Mouse (Mus musculus): Measurements from ENCODE around the gene Irak2. TPM values are rescaled to one million over a fixed set of nuclear protein-coding genes. Genes with fewer than 3 reads are reported as not detected.
"Not testable (repeated sequence)": the region's sequence is repeated elsewhere in the genome, so short reads cannot be mapped to it uniquely, and the experiment has no call there.

Gene Irak2
- polyA plus RNA-seq, 2 experiments, result 4.9 to 27.0 TPM

- no peak for TF ChIP-seq CTCF (IDR thresholded peaks at IDR 0.05; ENCODE audit: low read depth)
- TF ChIP-seq EP300 (IDR thresholded peaks at IDR 0.05; ENCODE audit: low read depth), result no peak
- Histone ChIP-seq H3K4me3 (ENCODE audit: insufficient read depth in 1 of 2, low read depth in 2 of 2, low read length in 2 of 2) (peak overlapping the region in 1 of 2 experiments; percentile 44; a peak in 2 of 4 replicates), H3K9ac (replicated peaks) (peak overlapping the region; percentile 56), H3K27me3 (ENCODE audit: control insufficient read depth, insufficient read depth, low read length) (no peaks in the 10 kb centered on the region), H3K36me3 (replicated peaks; ENCODE audit: control insufficient read depth, insufficient read depth, low read depth) (peaks cover 35% of the 10 kb centered on the region), H3K4me2 (ENCODE audit: low read depth) (peak overlapping the region; percentile 70), H3K27ac (peak overlapping the region; percentile 75), H3K4me1 (replicated peaks; ENCODE audit: control insufficient read depth in 2 of 2, insufficient read depth in 2 of 2, low read length in 1 of 2) (peaks cover 47 to 58% of the 10 kb centered on the region in 2 experiments), H3K9me3 (ENCODE audit: control insufficient read depth, low read length) (no peaks in the 10 kb centered on the region)
- ATAC-seq (ENCODE audit: insufficient read depth) (no peak), DNase-seq (ENCODE audit: low read depth in 3 of 3, low spot score in 3 of 3) (no peak)
- WGBS (ENCODE audit: insufficient replicate concordance), result 38% methylated on average over 4 of the region's 4 CpGs
Measured at GRCm38 (mm10) chr6:113695766-113696355, 57.6 kb downstream of the Irak2 start.

DNA sequence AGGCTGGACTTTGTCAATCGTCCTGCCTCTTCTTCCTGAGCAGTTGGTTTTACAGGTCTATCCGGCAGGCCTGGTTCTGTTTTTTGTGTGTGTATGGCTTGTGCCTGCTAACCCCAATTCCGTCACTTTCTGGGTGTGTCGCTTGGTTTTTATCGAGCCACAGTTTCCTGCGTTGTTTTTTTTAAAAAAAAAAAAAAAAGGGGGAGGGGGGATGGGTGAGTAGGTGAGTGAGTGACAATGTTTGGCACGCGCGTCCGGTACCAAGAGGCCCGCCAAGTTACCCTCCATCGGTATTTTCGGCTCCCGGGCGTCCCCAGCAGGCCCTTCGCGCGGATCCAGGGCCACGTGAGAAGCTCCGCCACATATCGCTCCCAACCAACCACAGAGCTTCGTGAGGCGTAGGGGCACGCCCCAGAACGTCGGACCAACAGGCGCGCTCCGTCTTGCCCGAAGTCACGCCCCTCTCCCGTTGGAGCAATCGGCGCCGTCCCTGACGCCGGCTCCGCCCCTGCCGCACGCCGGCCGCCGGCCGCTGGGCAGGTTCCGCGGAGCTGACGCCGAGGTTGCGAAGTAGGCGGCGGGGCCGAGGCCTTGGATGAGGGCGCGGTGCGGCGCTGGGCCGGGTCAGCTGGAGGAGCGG is 58.4 kb downstream of the Irak2 start, which contains the start of gene Tatdn2:
TSS of gene Tatdn2 (plus strand) at position 469 of the 640 bp plus-strand sequence.
- Histone ChIP-seq H3K27me3 (ENCODE audit: control insufficient read depth, insufficient read depth, low read length) (no peaks in the 10 kb centered on the region), H3K9ac (replicated peaks) (peak within 1 kb of the TSS; percentile 97), H3K4me3 (ENCODE audit: insufficient read depth in 1 of 2, low read depth in 2 of 2, low read length in 2 of 2) (peak within 1 kb of the TSS; percentile 82 to 98), H3K4me2 (ENCODE audit: low read depth) (peak within 1 kb of the TSS; percentile 86), H3K9me3 (ENCODE audit: control insufficient read depth, low read length) (no peaks in the 10 kb centered on the region), H3K36me3 (replicated peaks; ENCODE audit: control insufficient read depth, insufficient read depth, low read depth) (peaks cover 43% of the 10 kb centered on the region), H3K4me1 (replicated peaks; ENCODE audit: control insufficient read depth in 2 of 2, insufficient read depth in 2 of 2, low read length in 1 of 2) (peaks cover 44 to 52% of the 10 kb centered on the region in 2 experiments), H3K27ac (peak within 1 kb of the TSS; percentile 87)
- 1% methylated on average over 52 of the region's 58 CpGs for WGBS (ENCODE audit: insufficient replicate concordance)
- peak; percentile 95 to 97 (median 95) for DNase-seq (ENCODE audit: low read depth in 3 of 3, low spot score in 3 of 3)
- ATAC-seq (ENCODE audit: insufficient read depth), result peak; percentile 94
- TF ChIP-seq CTCF (IDR thresholded peaks at IDR 0.05; ENCODE audit: low read depth) (peak; percentile 39; the same call in 1 of the 2 replicates), EP300 (IDR thresholded peaks at IDR 0.05; ENCODE audit: low read depth) (peak; percentile 25; the same call in 1 of the 2 replicates)

DNA sequence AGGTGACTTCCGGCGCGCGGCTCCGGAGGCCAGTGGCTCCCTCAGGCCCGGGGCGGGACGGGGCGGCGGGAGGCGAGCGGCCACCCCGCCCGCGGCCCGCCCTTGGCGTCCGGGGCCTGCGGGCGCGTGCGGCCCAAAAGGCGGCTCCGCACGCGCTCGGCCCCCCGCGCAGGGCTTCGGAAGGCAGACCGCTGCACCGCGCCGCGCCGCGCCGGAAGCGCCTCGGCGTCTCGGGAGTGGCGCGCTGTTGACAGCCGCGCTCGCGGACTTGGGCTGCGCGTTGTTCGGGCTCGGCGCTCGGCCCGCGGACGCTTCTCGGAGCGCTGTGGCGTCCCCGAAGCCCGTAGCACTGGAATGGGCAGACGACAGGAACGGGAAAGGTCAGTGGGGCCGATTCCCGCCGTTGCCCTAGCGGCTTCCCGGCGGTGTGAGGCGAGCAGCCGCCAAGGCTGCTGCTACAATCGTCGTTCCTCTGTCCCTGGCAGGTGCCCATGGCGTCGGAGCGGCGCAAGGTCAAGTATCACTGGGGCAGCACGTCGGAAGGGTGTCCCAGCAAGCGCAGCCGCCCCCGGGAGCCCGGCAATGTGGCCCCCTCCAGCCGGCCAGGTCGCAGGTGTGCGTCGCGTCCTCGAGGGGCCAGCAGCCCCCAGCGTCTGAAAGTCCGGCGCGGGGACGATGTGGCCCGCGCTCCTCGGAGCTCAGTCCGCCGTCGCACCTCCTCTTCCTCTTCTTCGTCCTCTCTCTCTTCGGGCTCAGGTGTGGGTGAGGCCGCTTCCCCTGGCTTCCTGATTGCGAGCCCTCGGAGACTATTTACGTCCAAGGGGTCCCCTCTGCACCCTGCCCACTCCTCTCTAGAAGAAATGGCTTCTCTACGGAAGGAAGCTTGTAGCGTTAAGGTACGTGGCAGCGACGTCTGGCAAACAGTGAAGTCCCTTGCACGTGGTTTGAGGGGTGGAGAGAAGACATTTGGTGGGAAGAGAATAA is 59.2 kb downstream of the Irak2 start:
- ATAC-seq (ENCODE audit: insufficient read depth), result no peak
- Histone ChIP-seq H3K36me3 (replicated peaks; ENCODE audit: control insufficient read depth, insufficient read depth, low read depth) (peaks cover 47% of the 10 kb centered on the region), H3K9me3 (ENCODE audit: control insufficient read depth, low read length) (no peaks in the 10 kb centered on the region), H3K4me3 (ENCODE audit: insufficient read depth in 1 of 2, low read depth in 2 of 2, low read length in 2 of 2) (peak overlapping the region; percentile 82 to 98), H3K9ac (replicated peaks) (peak overlapping the region; percentile 97), H3K27ac (peak overlapping the region; percentile 87), H3K27me3 (ENCODE audit: control insufficient read depth, insufficient read depth, low read length) (no peaks in the 10 kb centered on the region), H3K4me1 (replicated peaks; ENCODE audit: control insufficient read depth in 2 of 2, insufficient read depth in 2 of 2, low read length in 1 of 2) (peaks cover 38 to 46% of the 10 kb centered on the region in 2 experiments), H3K4me2 (ENCODE audit: low read depth) (peak overlapping the region; percentile 86)
- DNase-seq (ENCODE audit: low read depth in 3 of 3, low spot score in 3 of 3), result no peak
- WGBS (ENCODE audit: insufficient replicate concordance), result under 1% methylated on average over 95 of the region's 113 CpGs
- TF ChIP-seq EP300 (IDR thresholded peaks at IDR 0.05; ENCODE audit: low read depth) (no peak), CTCF (IDR thresholded peaks at IDR 0.05; ENCODE audit: low read depth) (no peak)

DNA sequence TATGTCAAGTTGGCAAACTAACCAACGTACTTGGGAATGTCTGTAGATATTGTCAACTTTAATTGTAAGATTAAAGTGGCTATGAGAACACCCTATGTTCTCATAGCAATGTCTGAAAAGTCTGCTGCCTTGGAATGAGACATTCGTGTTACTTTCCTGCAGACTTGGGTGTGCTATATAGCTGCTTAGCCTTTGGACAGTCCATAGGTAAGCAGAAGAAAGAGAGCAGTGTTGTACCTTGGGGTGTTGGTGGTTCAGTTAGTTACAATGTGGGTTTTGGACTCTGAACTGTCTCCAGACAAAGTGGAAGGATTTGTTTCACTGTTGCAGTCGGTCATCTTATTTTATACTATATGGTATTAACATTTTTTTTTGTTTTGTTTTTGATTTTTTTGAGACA is 74.5 kb downstream of the Irak2 start:
- Histone ChIP-seq H3K9me3 (ENCODE audit: control insufficient read depth, low read length) (no peaks in the 10 kb centered on the region), H3K9ac (replicated peaks) (no peak overlapping the region), H3K4me1 (replicated peaks; ENCODE audit: control insufficient read depth in 2 of 2, insufficient read depth in 2 of 2, low read length in 1 of 2) (no peaks in the 10 kb centered on the region; a peak in 1 of 4 replicates), H3K4me3 (ENCODE audit: insufficient read depth in 1 of 2, low read depth in 2 of 2, low read length in 2 of 2) (no peak overlapping the region), H3K4me2 (ENCODE audit: low read depth) (no peak overlapping the region), H3K27ac (no peak overlapping the region), H3K27me3 (ENCODE audit: control insufficient read depth, insufficient read depth, low read length) (no peaks in the 10 kb centered on the region), H3K36me3 (replicated peaks; ENCODE audit: control insufficient read depth, insufficient read depth, low read depth) (peaks cover 74% of the 10 kb centered on the region)
- ATAC-seq (ENCODE audit: insufficient read depth) (no peak), DNase-seq (ENCODE audit: low read depth in 3 of 3, low spot score in 3 of 3) (no peak)
- 72% methylated on average over 3 of the region's 3 CpGs for WGBS (ENCODE audit: insufficient replicate concordance)
- TF ChIP-seq EP300 (IDR thresholded peaks at IDR 0.05; ENCODE audit: low read depth) (no peak), CTCF (IDR thresholded peaks at IDR 0.05; ENCODE audit: low read depth) (no peak)

GRCm38 (mm10) chr6:113713389-113713788 is 75.1 kb downstream of the Irak2 start:
- not testable (repeated sequence) for DNase-seq (ENCODE audit: low read depth in 3 of 3, low spot score in 3 of 3)

More at GRCm38 (mm10) chr6:113713389-113713788, 75.1 kb downstream of the Irak2 start:
- not testable (repeated sequence) for H3K9me3 ChIP-seq (ENCODE audit: control insufficient read depth, low read length); H3K4me1 ChIP-seq (replicated peaks; ENCODE audit: control insufficient read depth in 2 of 2, insufficient read depth in 2 of 2, low read length in 1 of 2); H3K9ac ChIP-seq (replicated peaks); ATAC-seq (ENCODE audit: insufficient read depth); H3K27ac ChIP-seq; H3K4me2 ChIP-seq (ENCODE audit: low read depth); H3K4me3 ChIP-seq (ENCODE audit: insufficient read depth in 1 of 2, low read depth in 2 of 2, low read length in 2 of 2); H3K27me3 ChIP-seq (ENCODE audit: control insufficient read depth, insufficient read depth, low read length)
- WGBS (ENCODE audit: insufficient replicate concordance), result 90% methylated on average over 5 of the region's 5 CpGs
- H3K36me3 ChIP-seq (replicated peaks; ENCODE audit: control insufficient read depth, insufficient read depth, low read depth), result peaks cover 68% of the 10 kb centered on the region
